Mouse (Mus musculus): ENCODE results near the gene Mrgpre. TPM values are rescaled to one million over a fixed set of nuclear protein-coding genes. Genes with fewer than 3 reads are reported as not detected.
A peak's percentile ranks its signal among the peaks of the same experiment; 100 is the strongest.

The Mrgpre gene
- polyA plus RNA-seq, 1 experiment from 2014 or later, result 0.55 TPM

DNA sequence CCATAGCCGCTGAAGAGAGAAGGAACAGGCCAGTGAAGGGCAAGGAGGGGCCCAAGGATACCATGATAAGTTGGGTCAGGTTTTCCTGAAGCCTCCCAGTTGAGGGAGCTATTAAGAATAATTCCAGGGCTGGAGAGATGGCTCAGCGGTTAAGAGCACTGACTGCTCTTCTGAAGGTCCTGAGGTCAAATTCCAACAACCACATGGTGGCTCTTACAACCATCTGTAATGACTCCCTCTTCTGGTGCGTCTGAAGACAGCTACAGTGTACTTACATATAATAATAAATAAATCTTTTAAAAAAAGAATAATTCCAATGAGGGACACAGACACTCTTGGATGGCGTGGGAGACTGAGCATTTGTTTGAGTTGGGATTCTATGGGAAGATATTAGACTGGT, 34.9 kb upstream of the Mrgpre start:
- ATAC-seq (ENCODE audit: low FRiP score, low TSS enrichment), result no peak
- H3K4me2 ChIP-seq (replicated peaks; ENCODE audit: low read depth), result no peak overlapping the region
- H3K36me3 ChIP-seq (ENCODE audit: control insufficient read depth, insufficient read depth, low read length), result no peaks in the 10 kb centered on the region
- H3K27me3 ChIP-seq (ENCODE audit: control insufficient read depth, insufficient read depth, low read length), result no peaks in the 10 kb centered on the region
- no peak for DNase-seq (ENCODE audit: low spot score)
- WGBS, result 68% methylated on average over 4 of the region's 4 CpGs
- H3K27ac ChIP-seq (replicated peaks), result no peak overlapping the region
- H3K9ac ChIP-seq (ENCODE audit: low read length), result no peak overlapping the region
- TF ChIP-seq CTCF (IDR thresholded peaks at IDR 0.05; ENCODE audit: low read depth) (no peak), EP300 (optimal IDR thresholded peaks at IDR 0.05) (no peak)
- peaks cover 6% of the 10 kb centered on the region; the same call in 1 of the 2 replicates for H3K4me1 ChIP-seq (replicated peaks; ENCODE audit: control insufficient read depth, insufficient read depth)
- no peak overlapping the region for H3K4me3 ChIP-seq (ENCODE audit: low read depth, low read length)
- H3K9me3 ChIP-seq (ENCODE audit: control insufficient read depth, low read length), result no peaks in the 10 kb centered on the region

DNA sequence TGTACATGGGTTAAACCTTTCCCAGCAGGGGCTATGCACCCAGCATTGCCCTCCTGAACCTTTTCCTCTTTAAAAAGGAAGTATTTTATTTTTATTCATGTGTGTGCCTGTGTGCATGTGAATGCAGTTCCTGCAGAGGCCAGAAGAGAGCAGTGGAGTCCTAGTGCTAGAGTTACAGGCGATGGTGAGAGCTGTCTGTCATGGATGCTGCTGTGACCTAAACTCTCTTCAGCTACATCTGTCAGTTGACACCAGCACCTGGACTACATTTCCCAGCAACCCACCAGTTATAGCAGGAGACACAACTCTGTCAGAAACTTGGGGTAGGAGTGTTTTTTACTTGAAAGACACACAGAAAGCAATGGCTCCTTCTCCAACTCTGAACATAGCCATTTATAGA, 24.6 kb upstream of the Mrgpre start:
- WGBS, result 42% methylated on average over 1 of the region's 1 CpGs
- Histone ChIP-seq H3K36me3 (ENCODE audit: control insufficient read depth, insufficient read depth, low read length) (peaks cover 11% of the 10 kb centered on the region), H3K4me3 (ENCODE audit: low read depth, low read length) (no peak overlapping the region), H3K4me2 (replicated peaks; ENCODE audit: low read depth) (no peak overlapping the region), H3K4me1 (replicated peaks; ENCODE audit: control insufficient read depth, insufficient read depth) (no peaks in the 10 kb centered on the region), H3K9me3 (ENCODE audit: control insufficient read depth, low read length) (no peaks in the 10 kb centered on the region), H3K27me3 (ENCODE audit: control insufficient read depth, insufficient read depth, low read length) (no peaks in the 10 kb centered on the region), H3K9ac (ENCODE audit: low read length) (no peak overlapping the region), H3K27ac (replicated peaks) (no peak overlapping the region)
- TF ChIP-seq CTCF (IDR thresholded peaks at IDR 0.05; ENCODE audit: low read depth), result peak; percentile 72
- TF ChIP-seq EP300 (optimal IDR thresholded peaks at IDR 0.05), result no peak
- ATAC-seq (ENCODE audit: low FRiP score, low TSS enrichment) (no peak), DNase-seq (ENCODE audit: low spot score) (peak; percentile 51)

DNA sequence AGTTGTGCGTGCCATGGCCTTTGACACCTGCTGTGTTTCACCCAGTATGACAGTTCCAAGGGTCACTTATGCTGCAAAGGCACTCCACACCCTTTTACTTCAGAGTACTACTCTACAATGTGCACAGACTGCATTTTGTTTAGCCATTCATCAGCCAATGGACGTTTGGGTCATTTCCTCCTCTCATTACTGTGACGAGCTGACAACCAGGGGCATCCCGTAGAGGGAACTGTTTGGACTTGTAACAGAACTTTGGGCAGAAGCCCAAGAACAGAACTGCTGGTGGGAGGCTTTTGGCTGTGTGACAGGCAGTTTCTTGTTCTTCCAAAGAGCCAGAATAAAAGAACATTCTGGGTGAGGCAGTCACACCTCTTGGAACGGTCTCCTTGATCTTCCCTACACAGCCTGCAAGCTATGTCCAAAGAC, 20.9 kb upstream of the Mrgpre start:
- Histone ChIP-seq H3K9me3 (ENCODE audit: control insufficient read depth, low read length) (no peaks in the 10 kb centered on the region), H3K27ac (replicated peaks) (peak overlapping the region; percentile 45; the same call in 1 of the 2 replicates), H3K4me1 (replicated peaks; ENCODE audit: control insufficient read depth, insufficient read depth) (0 out of 2 replicates have a peak, but pooled peaks cover 2% of the 10 kb centered on the region), H3K27me3 (ENCODE audit: control insufficient read depth, insufficient read depth, low read length) (no peaks in the 10 kb centered on the region), H3K36me3 (ENCODE audit: control insufficient read depth, insufficient read depth, low read length) (peaks cover 8% of the 10 kb centered on the region), H3K9ac (ENCODE audit: low read length) (no peak overlapping the region), H3K4me2 (replicated peaks; ENCODE audit: low read depth) (no peak overlapping the region), H3K4me3 (ENCODE audit: low read depth, low read length) (no peak overlapping the region)
- TF ChIP-seq CTCF (IDR thresholded peaks at IDR 0.05; ENCODE audit: low read depth), result no peak
- no peak for TF ChIP-seq EP300 (optimal IDR thresholded peaks at IDR 0.05)
- ATAC-seq (ENCODE audit: low FRiP score, low TSS enrichment) (peak; percentile 22; the same call in 1 of the 2 replicates), DNase-seq (ENCODE audit: low spot score) (no peak)
- 23% methylated on average over 5 of the region's 5 CpGs for WGBS

DNA sequence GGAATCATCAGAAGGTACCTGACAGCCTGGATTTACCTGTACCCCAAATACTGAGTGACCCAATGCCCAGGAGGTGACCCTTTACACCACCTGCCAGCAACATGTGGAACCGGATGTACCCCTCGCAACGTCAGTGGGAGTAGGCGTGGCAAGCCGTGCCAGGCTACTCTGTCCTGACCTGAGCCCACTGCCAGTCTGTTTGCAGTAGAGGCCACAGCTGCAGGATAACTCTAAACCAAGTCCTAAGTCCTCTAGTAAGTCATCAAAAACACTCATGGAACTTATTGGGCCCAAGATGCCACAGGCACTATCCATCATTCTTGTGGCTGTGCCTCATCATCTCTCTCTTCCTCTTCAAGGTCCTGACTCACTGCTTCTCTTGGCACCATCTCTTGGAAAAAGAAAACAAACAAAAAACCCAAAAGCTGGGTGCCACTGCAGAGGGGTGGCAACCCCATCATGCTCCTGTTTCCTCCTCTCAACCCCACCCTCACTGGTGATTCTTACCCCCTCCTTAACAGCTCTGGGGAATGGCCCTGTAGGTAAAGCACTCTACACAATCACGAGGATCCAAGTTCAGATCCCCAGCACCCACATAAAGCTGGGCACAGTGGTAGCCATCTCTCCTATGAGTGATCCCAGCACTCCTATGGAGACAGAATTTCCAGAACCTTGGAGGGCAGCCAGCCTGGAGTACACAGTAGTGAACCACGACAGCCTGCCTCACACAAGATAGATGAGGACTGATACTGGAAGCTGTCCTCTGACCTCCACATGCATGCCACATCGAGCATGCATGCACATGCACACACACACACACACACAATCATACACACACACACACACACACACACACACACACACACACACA, 17.1 kb upstream of the Mrgpre start:
- Histone ChIP-seq H3K9me3 (ENCODE audit: control insufficient read depth, low read length) (no peaks in the 10 kb centered on the region), H3K4me3 (ENCODE audit: low read depth, low read length) (no peak overlapping the region), H3K4me1 (replicated peaks; ENCODE audit: control insufficient read depth, insufficient read depth) (0 out of 2 replicates have a peak, but pooled peaks cover 2% of the 10 kb centered on the region), H3K9ac (ENCODE audit: low read length) (no peak overlapping the region), H3K36me3 (ENCODE audit: control insufficient read depth, insufficient read depth, low read length) (peaks cover 14% of the 10 kb centered on the region), H3K4me2 (replicated peaks; ENCODE audit: low read depth) (no peak overlapping the region), H3K27me3 (ENCODE audit: control insufficient read depth, insufficient read depth, low read length) (no peaks in the 10 kb centered on the region), H3K27ac (replicated peaks) (peak overlapping the region; percentile 79)
- DNase-seq (ENCODE audit: low spot score) (no peak), ATAC-seq (ENCODE audit: low FRiP score, low TSS enrichment) (0 out of 2 replicates have a peak, but pooled peaks have one; percentile 9)
- TF ChIP-seq CTCF (IDR thresholded peaks at IDR 0.05; ENCODE audit: low read depth), result no peak
- TF ChIP-seq EP300 (optimal IDR thresholded peaks at IDR 0.05), result no peak
- WGBS, result 66% methylated on average over 8 of the region's 8 CpGs

DNA sequence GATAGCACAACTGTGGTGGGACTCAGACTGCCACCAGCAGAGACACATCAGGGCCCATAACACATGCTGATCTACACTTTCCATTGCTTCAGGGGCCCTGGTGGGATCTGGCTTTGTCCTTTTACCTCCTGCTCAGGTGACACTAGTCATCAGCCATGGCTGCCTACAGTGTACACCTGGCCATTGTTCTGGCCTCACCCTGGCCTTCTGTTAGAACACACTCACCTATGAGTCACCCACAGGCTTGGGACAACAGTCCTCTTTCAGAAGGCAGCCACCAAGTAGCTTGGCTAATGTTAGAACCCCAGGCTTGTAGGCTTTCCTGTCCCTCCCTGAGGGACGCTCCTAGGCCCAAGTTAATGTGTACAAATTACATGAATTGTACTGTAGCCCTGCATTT, 16.5 kb upstream of the Mrgpre start:
- Histone ChIP-seq H3K9ac (ENCODE audit: low read length) (no peak overlapping the region), H3K36me3 (ENCODE audit: control insufficient read depth, insufficient read depth, low read length) (peaks cover 18% of the 10 kb centered on the region), H3K27ac (replicated peaks) (peak overlapping the region; percentile 79), H3K4me1 (replicated peaks; ENCODE audit: control insufficient read depth, insufficient read depth) (0 out of 2 replicates have a peak, but pooled peaks cover 2% of the 10 kb centered on the region), H3K9me3 (ENCODE audit: control insufficient read depth, low read length) (no peaks in the 10 kb centered on the region), H3K4me3 (ENCODE audit: low read depth, low read length) (no peak overlapping the region), H3K4me2 (replicated peaks; ENCODE audit: low read depth) (no peak overlapping the region), H3K27me3 (ENCODE audit: control insufficient read depth, insufficient read depth, low read length) (no peaks in the 10 kb centered on the region)
- peak; percentile 69 for DNase-seq (ENCODE audit: low spot score)
- 65% methylated on average over 1 of the region's 1 CpGs for WGBS
- ATAC-seq (ENCODE audit: low FRiP score, low TSS enrichment), result peak; percentile 94
- TF ChIP-seq CTCF (IDR thresholded peaks at IDR 0.05; ENCODE audit: low read depth), result no peak

DNA sequence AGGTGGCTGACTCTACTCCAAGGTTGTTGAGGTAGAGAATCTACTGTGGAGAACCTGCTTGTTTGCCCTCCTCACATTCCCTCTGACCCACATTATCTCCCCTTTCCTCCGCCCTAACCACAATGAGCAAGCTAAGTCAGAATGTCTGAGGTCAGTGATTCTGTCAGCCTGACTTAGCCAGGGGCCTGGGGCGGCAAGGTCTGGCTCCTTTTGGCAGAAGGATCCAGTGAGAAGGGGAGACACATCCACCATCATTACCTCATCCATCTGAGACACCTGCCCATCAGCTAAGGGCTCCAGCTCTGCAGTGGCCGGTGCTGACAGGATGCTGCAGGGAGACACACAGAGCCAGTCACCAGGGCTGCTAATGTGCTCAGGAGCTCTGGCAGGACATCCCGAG, 14.5 kb upstream of the Mrgpre start:
- Histone ChIP-seq H3K27me3 (ENCODE audit: control insufficient read depth, insufficient read depth, low read length) (no peaks in the 10 kb centered on the region), H3K9ac (ENCODE audit: low read length) (no peak overlapping the region), H3K9me3 (ENCODE audit: control insufficient read depth, low read length) (no peaks in the 10 kb centered on the region), H3K4me2 (replicated peaks; ENCODE audit: low read depth) (no peak overlapping the region), H3K36me3 (ENCODE audit: control insufficient read depth, insufficient read depth, low read length) (peaks cover 18% of the 10 kb centered on the region), H3K4me3 (ENCODE audit: low read depth, low read length) (no peak overlapping the region), H3K27ac (replicated peaks) (no peak overlapping the region), H3K4me1 (replicated peaks; ENCODE audit: control insufficient read depth, insufficient read depth) (0 out of 2 replicates have a peak, but pooled peaks cover 2% of the 10 kb centered on the region)
- DNase-seq (ENCODE audit: low spot score) (no peak), ATAC-seq (ENCODE audit: low FRiP score, low TSS enrichment) (no peak)
- 73% methylated on average over 4 of the region's 4 CpGs for WGBS
- TF ChIP-seq CTCF (IDR thresholded peaks at IDR 0.05; ENCODE audit: low read depth) (no peak), EP300 (optimal IDR thresholded peaks at IDR 0.05) (no peak)
